ENCODE assay signal across 27 mouse cellular contexts in genomic region chr2:5132046-5132445, GRCm38 (mm10). TPM values are rescaled to one million over a fixed set of nuclear protein-coding genes. Genes with fewer than 3 reads are reported as not detected.
DNase-seq lines count a peak whose midpoint lies in the region.
"Had no signal": no experiment of that assay in that cellular context is flagged by ENCODE, and none has a peak within 500 bp of the region (broad histone marks: within the 10 kb centered on the region; RNA-seq: fewer than 3 reads in every experiment).

No protein-coding gene starts in this region.

- peaks cover 10% of the 10 kb centered on the region; the same call in 1 of the 2 replicates for H3K4me1 ChIP-seq in brown adipose tissue, adult 24 weeks (ENCODE audit: control insufficient read depth, insufficient read depth, insufficient read length, low read length)

- DNase-seq in adrenal gland, postnatal 10 days, result peak; percentile 43
- DNase-seq in adrenal gland, adult 18-20 months (ENCODE audit: low spot score in 2 of 2), result no peak
- DNase-seq in heart, adult 11 months, result peak; percentile 73
- DNase-seq in heart, adult 8-10 months (ENCODE audit: low spot score), result no peak
- DNase-seq in adipocyte (ENCODE audit: low spot score), result peak; percentile 35
- DNase-seq in lung, postnatal 10 days, result no peak
- no peak for DNase-seq in testis, postnatal 10 days (ENCODE audit: low spot score)
- DNase-seq: cerebellum, adult 11-12 months; cerebellum, adult 8-10 months; cerebellum, postnatal 10 days; cerebellum, postnatal 36 days; embryo, embryonic 11 days; gastrocnemius, postnatal 25 days; kidney, adult 11 months; kidney, adult 8-10 months had no signal

- H3K27ac ChIP-seq in brown adipose tissue, adult 24 weeks (replicated peaks; ENCODE audit: low read depth, low read length), result peak overlapping the region; percentile 89
- H3K27ac ChIP-seq: embryonic facial prominence, embryonic 10.5 days; embryonic facial prominence, embryonic 13.5 days; forebrain, embryonic 13.5 days; heart, adult 2 months; hindbrain, embryonic 12.5 days; hindbrain, embryonic 15.5 days; intestine, embryonic 15.5 days; kidney, embryonic 15.5 days had no signal

- no peak overlapping the region for H3K4me3 ChIP-seq in brown adipose tissue, adult 24 weeks (ENCODE audit: insufficient read depth, low read depth, low read length)
- H3K4me3 ChIP-seq: embryonic facial prominence, embryonic 10.5 days; embryonic facial prominence, embryonic 13.5 days; erythroblast, embryonic 14.5 days; forebrain, embryonic 13.5 days; heart, adult 2 months; hindbrain, embryonic 12.5 days; hindbrain, embryonic 15.5 days; intestine, embryonic 15.5 days; kidney, embryonic 15.5 days had no signal

RNA-seq across cellular contexts. Expression of gene Ccdc3, which starts 5.5 kb away (rescaled TPM):
- 10 to 100 TPM; 22.1 to 22.8 TPM for total RNA-seq in adrenal gland, postnatal 10 days (2021)
- 10 to 100 TPM; 12.9 to 57.7 TPM for total RNA-seq in adrenal gland, adult 18-20 months (2021)
- total RNA-seq in heart, adult 8-10 months (2022), result 1 to 10 TPM; 2.2 to 3.2 (median 3.1) TPM
- 66.9 and 95.9 TPM in 2 replicates for polyA plus RNA-seq in brown adipose tissue, adult 24 weeks (2012; ENCODE audit: insufficient read depth, insufficient read length, missing spikeins)
- total RNA-seq: G1E; hematopoietic stem cell, adult 5-6 weeks had no signal
- polyA plus RNA-seq: G1E had no signal

Comparison
In these comparisons a context has a peak if more than half of its experiments do, and no peak if none do; other contexts are left out.
1. DNase-seq: peak in adrenal gland, postnatal 10 days (single experiment), heart, adult 11 months (single experiment) and adipocyte (single experiment); none in adrenal gland, adult 18-20 months (0 of 2), heart, adult 8-10 months (single experiment), lung, postnatal 10 days (single experiment) and testis, postnatal 10 days (single experiment).